Mouse (Mus musculus) left cerebral cortex, postnatal 10 days (tissue): ENCODE measurements around the gene Atp1a4. TPM values are rescaled to one million over a fixed set of nuclear protein-coding genes. Genes with fewer than 3 reads are reported as not detected.
"Not testable (repeated sequence)": the region's sequence is repeated elsewhere in the genome, so short reads cannot be mapped to it uniquely, and the experiment has no call there.

Source experiments
- DNase-seq, 2 experiments: peaks; one replicate each; pipeline ENCODE4 v3.0.0; 2021 to 2022; ENCODE audit warnings: low spot score in 2 of 2, mixed read lengths in 1 of 2; ENCODE audit errors: extremely low spot score in 1 of 2
- intact Hi-C: fragments of 180-260 bp; cut with DNase I; formaldehyde crosslinking; loops from one replicate; pipeline ENCODE4 v1.15.1; 2025
- total RNA-seq, 2 experiments: library from RNA; stranded (reverse); gene quantifications; 2 replicates each; pipeline ENCODE4 v1.2.3; 2021

Gene Atp1a4
- total RNA-seq, 2 experiments from 2014 or later = not detected

DNA sequence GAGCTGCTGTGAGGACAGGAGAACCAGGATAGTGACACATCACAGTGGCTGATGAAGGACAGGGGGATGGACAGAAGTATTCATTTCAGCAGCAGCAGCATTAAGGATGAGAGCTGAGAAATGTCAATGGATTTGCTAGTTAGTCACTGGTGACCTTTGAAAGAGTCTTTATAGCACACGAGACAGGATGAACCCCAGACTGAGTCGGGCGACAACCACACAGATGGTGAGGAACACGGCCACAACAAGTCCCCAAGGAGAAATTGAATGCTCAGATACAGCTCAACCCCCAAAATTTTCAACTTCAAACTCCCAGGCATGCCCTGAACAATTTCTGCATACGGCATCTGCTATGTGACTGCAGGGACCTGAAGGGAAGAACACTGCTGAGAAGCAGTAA, 28.5 kb upstream of the Atp1a4 start:
- no peak for DNase-seq
- intact Hi-C loops = no loop called here

DNA sequence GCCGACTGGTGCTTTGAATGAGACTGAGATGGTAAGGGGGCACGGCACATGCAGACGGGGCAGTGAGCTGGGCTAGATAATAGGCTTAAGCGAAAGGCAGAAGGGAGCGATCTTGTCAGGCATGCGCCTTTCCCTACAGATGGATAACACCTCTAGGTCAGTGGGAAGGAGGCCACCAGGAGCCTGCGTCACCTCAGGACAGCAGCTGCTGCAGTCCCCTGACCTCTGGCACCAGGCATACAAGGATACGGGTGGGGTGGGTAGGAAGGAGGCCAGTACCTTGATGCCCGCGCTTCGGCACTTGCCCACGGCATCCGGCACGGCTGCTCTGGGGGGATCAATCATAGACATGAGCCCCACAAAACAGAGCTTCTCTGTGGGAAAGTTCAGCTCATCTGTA, 26.0 kb upstream of the Atp1a4 start:
- intact Hi-C loops = no loop called here
- DNase-seq = no peak

DNA sequence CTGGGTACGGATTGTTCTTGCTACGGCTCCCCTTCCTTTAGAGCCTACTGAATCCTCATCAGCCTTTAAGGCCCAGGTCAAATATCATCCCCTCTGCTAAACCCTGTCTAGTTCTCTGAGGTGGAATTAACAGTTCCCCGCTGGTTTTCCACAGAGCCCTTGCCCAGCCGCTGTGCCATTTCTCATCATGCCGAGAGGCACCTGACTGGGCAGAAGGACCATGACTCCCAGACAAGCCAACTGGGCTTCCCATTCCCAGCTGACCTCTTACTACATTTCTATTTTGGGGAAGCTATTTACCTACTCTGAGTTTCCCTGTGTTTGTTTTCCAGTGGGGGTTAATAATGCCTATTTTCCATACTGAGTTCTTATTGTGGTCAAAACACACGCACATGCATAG, 24.9 kb upstream of the Atp1a4 start:
- intact Hi-C loops = no loop called here
- DNase-seq = no peak

DNA sequence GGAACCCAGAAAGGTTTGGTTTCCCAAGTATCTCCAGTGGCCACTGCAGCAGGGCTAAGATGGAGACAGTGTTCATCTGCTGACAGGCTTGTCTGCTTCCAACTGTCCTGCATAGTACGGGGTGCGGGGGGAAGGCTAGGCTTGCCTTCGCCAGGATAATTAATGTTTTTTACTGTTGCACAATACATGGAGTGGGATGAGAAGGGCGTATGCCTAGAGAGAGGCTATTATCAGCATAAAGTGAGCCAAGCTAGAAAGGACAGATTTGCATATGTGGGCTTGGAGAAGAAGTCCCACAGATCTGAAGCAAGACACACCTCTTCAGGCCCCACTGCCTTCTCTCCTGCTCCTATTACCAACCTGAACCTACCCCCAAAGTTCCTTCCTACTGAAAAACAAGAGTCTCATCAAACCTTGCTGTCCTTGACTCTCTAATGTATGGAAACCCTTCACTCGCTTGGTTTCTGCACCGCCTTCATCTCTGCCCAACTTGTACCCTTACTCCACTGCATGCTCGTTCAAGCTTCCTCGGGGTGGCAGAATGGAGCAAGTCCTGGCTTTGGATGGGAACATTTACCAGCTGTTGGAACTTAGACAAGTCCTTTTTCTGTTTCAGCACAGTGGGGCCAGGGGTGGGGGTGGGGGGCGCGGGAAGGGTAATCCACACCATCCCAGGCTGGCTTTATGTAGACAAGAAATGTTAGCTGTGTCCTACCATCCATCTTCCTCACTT, 23.5 kb upstream of the Atp1a4 start:
- no peak for DNase-seq
- intact Hi-C loops = no loop called here

DNA sequence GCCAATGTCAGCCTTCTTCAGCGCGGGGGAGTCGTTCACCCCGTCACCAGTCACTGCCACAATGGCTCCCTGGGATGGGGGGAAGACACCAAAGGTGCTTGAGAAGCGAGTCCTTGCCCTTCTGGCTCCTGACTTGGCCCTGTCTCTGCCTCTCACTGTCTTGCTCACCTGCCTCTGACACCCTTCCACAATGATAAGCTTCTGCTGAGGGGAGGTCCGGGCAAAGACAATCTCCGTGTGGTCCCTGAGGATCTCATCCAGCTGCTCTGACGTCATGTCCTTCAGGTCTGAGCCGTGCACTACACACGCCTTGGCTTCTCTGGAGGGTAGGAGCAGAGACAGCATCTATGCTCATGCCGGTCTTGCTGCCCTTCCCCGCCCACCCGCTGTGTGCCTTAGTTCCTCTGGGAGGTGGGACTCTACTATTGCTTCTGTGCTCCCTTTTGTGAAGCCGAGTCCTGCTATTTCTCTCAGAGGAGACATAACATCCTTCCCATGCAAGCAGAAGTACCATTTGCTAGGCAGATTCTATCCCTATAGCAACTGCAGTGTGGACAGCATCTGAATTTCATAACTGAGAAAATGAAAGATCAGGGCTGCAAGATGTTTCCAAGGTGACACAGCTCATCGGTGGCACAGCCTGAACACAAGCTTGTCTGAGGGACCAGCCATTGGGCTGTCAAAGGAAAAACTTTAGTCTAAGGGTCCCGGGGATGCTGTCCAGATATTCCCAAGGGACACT, 21.7 kb upstream of the Atp1a4 start:
- intact Hi-C loops = no loop called here
- no peak for DNase-seq

DNA sequence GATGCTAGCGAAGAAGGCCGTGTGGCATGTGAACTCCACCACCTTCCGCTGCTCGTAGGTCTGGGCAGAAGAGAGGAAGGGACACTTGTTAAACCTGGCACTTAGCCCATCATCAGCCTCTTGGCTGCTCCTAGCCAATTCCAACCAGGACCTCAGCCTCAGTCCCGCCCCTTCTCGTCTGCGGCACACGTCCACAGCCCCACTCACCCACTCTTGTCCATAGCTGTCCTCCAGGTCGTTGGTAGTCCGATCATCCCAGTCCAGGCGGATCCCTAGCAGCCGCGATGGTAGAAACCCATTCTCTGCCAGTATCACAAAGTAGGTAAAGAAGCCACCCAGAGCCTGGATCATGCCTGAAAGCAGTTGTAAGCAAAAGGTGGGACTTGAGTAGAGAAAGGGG, 20.1 kb upstream of the Atp1a4 start:
- no peak for DNase-seq
- intact Hi-C loops = no loop called here

DNA sequence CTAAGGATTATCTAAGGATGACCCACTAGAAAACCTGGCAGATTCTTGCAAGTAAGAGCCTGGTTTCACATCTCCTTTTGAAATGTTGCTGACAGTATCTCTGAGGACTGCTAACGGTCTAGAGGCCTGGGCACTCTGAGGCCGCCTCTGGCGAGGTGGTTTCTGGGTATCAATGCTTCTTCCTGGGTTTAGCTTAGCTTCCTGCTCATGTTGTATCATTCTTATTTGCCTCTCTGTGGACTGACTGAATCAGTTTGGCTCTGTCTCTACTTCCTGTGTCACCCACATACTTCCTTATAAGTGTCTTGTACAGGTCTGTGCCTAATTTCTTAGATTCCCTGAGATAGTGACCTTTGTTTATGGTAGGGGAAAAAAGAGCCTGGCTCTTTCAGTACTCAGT, 19.0 kb upstream of the Atp1a4 start:
- intact Hi-C loops = no loop called here
- no peak for DNase-seq

DNA sequence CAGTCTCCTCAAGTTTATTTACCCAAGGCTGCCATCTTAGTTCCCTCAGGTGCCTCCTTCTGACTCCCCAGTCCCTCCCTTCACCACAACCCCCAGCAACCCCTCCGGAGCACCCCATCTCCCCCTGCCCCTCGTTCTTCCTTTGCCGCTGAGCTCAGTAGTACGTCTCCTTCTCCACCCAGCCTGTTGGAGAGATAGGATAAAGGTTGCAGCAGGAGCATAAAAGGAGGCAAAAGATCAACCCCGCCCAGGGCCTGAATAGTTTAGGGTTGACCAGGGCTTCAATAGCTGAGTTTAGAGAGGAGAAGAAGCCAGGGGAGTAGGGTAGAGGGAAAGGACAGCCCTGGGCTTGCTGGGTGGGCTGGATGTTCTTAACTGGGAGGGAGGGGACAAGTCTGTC, 16.3 kb upstream of the Atp1a4 start:
- DNase-seq = no peak
- intact Hi-C loops = no loop called here

DNA sequence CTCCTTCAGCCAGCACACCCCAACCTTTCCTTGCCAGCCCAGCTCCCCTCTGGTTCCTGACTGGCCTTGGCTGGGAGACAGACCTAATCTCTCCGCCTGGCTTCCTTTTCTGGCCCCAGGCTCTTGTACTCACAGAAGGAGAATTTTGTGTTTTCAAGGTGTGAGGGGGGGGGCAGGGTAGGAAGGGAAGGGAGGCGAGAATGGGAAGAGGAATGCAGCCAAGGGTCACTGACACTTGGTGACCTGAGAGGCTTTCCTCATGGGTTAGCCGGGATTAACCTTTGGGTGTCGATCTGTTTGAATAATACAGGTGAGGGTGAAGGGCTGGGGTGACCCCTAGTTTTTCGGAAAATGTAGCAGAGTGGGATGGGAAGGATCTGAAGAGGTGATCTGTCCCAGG, 15.9 kb upstream of the Atp1a4 start:
- intact Hi-C loops = no loop called here

DNA sequence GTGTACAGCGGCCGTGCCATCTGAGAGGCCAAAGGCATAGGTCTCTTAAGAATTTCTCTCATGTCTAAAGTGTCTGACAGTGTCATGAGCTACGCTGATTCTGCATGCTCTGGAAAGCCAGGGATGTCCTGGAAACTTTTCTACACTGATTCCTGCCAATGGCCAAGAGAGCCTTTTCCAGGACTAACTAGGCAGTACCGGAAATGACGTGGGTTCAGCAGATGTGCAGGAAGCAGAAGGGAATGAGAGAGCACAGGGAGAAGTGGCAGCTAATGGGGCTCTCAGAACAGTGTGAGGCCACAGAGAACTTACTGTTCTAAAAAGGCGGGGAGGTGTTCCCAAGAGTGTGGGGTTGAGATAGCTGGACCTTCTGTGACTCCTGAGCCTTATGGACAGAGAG, 15.2 kb upstream of the Atp1a4 start:
- DNase-seq = no peak
- intact Hi-C loops = no loop called here

More for the DNA sequence above, 15.9 kb upstream of the Atp1a4 start:
- DNase-seq = no peak

DNA sequence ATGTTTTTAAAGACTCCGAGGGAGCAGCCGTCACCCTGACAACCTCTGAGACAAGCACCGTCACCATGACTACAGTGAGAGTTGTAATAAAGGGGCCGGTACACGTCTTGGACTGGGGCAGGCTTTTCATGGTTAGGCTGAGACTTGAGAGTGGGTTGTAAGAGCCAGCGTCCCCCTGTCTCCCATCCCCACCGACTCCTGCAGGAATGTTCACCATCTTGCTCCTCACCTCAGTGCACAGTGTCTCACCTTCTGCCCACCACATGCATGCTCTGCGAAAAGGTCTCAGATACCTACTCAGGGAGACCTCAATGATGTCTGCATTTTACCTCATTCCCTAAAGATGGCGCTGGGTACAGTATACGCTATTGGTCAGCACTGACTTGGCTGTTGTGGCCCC, 13.6 kb upstream of the Atp1a4 start:
- intact Hi-C loops = no loop called here
- peak in 1 of 2 experiments; percentile 58 for DNase-seq

DNA sequence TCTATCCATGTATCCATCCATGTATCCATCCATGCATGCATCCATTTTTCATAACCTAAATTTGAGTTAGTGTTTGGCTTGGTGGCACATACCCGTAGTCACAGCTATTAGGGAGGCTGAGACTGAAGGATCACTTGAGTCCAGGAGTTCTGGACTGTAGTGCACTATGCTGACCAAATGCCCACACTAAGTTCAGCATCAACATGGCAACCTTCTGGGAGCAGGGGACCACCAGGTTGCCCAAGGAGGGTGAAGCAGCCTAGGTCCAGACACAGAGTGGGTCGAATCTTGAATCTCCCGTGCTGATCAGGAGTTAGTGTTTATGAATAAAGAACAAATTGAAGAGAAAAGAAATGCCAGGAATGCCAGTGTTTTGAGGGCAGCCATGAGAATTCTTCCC, 13.0 kb upstream of the Atp1a4 start:
- no peak for DNase-seq
- intact Hi-C loops = no loop called here

DNA sequence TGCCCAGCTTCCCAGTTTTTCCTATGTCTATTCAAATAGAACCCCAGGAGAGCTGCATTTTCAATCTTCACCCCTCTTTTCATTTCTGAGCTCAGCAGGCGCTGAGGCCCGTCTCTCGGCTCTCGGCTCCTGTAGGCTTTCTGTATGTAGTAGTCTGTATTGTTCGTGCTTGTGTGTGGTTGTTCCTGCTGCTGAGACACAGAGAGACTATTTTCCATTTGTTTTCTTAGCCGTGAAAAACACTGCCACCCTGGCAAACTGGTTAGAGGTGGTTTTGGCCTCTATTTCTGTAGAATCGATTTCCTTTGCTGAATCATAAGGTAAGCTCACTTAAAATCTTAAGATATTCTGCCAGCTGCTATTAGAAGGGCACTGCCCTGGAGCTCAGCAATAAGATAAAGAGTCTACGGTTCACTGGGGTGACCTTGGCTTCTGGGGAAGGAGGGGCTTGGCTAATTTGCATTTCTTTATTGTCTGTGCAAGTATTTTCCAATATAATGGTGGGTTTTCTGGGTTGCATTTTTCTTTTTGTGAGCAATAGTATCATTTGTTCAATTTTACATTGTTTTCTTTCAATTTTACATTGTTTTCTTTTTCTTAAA, 3.4 kb upstream of the Atp1a4 start, which contains the start of gene Igsf8:
Igsf8 (plus strand) TSS at position 165 of the 602 bp plus-strand sequence.
- intact Hi-C loops = no loop called here
- no peak for DNase-seq

DNA sequence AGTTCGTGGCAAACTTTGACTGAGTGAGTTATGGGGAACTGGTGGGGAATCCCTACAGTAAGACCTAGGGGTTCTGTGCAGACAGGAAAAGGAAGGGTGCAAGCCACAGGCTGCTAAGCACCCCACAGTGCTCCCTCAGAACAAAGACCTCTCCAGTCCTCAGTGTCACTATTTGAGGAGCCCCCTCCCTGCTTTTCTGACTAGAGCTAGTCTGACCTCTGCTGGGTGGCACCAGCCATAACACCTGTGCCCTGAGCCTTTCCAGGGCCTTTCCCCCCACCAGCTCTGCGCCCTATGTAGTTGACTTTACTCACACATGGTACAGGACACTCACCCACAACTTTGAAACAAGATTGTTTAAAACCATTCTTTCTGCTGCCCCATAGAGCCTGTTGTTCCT, 10.5 kb downstream of the Atp1a4 start:
- no peak for DNase-seq
- intact Hi-C loops = loop anchor here (10.0 kb wide), 1 partner anchor 103 kb away; the partner anchor contains the start of gene Dcaf8

DNA sequence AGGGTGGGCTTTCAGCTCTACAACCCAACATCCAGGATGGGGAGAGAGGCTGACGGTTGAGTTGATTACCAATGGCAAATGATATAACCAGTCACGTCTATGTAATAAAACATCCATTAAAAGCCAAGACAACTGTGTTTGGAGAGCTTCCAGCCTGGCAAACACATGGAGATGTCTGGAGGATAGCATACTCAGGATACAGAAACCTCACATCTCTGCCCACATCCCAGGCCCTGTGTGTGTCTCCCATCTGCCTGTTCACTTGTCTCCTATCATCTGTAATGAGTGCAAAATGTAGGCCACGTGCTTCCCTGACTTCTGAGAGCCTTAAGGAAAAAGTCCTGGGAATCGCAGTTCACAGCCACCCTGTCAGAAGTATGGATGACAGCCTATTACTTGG, 11.0 kb downstream of the Atp1a4 start:
- DNase-seq = no peak

DNA sequence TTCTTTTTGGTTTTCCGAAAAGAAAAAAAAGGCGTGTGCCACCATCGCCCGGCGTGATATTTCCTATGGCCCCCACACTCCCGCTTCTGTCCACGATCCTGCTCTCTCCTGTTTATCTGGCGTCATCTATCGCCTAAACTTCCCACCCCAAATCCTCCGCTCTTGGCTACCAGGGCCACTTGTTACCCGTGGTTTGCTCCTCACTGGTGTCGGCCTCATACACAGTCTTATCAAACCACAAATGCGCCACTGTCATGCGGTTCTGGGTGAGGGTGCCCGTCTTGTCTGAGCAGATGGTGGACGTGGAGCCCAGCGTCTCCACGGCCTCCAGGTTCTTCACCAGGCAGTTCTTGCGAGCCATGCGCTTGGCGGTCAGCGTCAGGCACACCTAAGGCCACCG, 13.6 kb downstream of the Atp1a4 start:
- not testable (repeated sequence) for DNase-seq
- intact Hi-C loops = loop anchor here (10.0 kb wide), 1 partner anchor 100 kb away; the partner anchor contains the start of gene Dcaf8

More for the DNA sequence above, 11.0 kb downstream of the Atp1a4 start:
- intact Hi-C loops = loop anchor here (10.0 kb wide), 1 partner anchor 102 kb away; the partner anchor contains the start of gene Dcaf8

DNA sequence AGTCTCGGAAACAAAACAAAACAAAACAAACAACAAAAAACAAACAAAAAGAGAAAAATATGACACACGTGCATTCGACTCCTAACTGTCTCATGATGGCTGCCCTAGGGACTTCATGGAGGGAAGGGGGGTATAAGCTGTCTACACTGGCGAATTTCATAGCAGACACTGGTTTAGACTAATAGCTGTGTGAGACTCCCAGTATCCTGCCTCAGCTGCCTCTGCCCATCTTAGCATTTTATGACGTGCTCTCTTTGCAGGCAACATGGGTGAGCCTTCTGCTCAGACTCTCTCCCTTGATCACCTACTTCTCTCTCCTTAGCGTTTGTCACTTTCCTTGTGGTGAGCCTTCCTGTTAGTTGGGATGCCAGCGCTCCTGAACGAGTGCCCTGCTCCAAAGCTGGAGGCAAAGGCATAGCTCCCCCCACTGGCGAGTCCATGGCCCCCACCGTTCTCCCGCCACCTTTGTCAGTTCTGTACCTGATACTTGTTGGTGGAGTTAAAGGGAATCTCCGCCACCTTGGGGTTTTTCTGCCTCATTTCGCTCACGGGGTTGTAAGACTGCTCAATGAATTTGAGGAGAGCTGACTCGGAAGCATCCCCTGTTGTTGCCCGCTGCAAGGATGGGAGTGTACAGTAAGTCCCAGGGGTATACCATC, 14.5 kb downstream of the Atp1a4 start:
- intact Hi-C loops = loop anchor here (10.0 kb wide), 1 partner anchor 99 kb away; the partner anchor contains the start of gene Dcaf8
- peak in 1 of 2 experiments; percentile 51 for DNase-seq

DNA sequence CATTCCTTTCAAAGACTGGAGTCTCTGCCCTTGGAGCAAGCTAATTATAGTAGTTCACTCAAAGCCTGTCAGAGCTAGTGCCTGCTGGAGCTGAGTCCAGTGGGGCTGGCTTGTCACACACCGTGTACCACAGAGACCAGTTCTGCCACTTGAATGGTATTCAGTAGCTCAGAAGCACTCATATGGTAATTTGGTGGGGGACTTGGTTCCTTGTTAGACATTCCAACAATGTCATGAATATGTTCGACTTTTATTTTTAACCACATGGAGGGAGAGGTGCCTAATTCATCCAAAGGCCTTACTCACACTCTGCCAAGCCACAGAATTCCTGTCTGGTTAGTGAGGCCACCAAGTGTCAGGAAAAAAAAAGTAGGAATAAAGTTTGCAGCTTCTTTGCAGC, 15.8 kb downstream of the Atp1a4 start:
- peak in 1 of 2 experiments; percentile 19 for DNase-seq
- intact Hi-C loops = loop anchor here (10.0 kb wide), 1 partner anchor 98 kb away; the partner anchor contains the start of gene Dcaf8
